Mouse (Mus musculus): Measurements from ENCODE around the gene Camsap1. TPM values are rescaled to one million over a fixed set of nuclear protein-coding genes. Genes with fewer than 3 reads are reported as not detected.

Gene Camsap1
- total RNA-seq (2015; ENCODE audit: low replicate concordance) = 4.0 and 20.9 TPM in 2 replicates
- total RNA-seq (2017; ENCODE audit: low replicate concordance) = 10.7 and 19.5 TPM in 2 replicates

DNA sequence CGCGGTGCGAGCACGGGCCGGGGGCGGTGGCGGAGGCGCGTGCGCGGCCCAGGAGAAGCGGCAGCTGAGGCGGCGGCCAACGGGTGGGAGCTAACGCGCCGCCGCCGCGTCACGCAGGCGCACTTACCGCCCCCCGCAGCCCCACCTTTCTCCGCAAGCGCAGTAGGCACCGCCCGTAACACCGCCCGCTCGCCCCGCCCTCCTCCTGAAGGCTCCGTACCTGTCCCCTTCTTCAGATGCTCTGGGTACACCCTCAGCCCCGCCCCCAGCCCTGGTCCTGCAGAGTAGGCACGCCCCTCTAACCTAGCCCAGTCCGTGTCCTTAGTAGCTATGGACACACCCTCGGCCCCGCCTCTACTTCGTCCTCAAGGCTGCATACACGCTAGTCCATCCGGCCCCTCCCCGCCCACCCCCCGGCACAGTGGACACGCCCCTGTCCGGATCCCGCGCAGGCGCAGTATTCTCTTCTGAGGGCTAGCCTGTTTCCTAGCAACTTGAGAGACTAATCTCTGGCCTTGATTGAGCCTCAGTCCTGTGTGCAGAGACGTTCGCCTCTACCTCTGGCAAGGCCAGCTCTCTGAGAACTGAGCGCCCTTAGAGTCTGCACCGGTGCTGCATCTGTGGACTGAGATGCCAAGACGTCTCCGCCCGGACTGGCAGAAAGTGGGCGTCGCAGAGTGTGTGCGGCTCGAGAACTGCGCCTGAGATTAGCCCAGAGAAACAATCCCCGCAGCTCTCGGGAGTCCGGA is at the start of gene Camsap1:
Gene Camsap1, minus strand, starts transcription at position 124 of the 749 bp plus-strand sequence.
- peak; percentile 89 for ATAC-seq (replicated peaks; ENCODE audit: low FRiP score, poor library complexity, severe bottlenecking)

DNA sequence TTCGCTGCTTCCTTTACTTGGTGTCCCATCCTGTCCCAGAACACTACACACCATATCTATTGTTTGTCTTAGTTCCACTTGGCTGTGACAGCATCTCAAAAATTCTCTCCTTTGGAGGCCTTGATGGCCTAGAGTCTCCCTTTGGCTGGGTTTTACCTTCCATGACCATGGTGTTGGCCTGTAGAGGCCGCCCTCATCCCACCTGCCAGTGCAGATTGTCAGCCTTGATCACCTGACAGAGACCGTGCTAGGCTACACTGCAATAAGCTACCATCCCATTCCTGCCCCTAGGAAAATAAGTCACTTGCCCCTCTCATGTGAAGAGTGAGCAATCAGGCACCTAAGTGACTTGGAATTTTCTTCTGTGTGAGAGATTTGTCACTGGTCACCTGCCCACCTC is 47.2 kb upstream of the Camsap1 start:
- no peak; the same call in 1 of the 2 replicates for ATAC-seq (replicated peaks; ENCODE audit: low FRiP score, poor library complexity, severe bottlenecking)

DNA sequence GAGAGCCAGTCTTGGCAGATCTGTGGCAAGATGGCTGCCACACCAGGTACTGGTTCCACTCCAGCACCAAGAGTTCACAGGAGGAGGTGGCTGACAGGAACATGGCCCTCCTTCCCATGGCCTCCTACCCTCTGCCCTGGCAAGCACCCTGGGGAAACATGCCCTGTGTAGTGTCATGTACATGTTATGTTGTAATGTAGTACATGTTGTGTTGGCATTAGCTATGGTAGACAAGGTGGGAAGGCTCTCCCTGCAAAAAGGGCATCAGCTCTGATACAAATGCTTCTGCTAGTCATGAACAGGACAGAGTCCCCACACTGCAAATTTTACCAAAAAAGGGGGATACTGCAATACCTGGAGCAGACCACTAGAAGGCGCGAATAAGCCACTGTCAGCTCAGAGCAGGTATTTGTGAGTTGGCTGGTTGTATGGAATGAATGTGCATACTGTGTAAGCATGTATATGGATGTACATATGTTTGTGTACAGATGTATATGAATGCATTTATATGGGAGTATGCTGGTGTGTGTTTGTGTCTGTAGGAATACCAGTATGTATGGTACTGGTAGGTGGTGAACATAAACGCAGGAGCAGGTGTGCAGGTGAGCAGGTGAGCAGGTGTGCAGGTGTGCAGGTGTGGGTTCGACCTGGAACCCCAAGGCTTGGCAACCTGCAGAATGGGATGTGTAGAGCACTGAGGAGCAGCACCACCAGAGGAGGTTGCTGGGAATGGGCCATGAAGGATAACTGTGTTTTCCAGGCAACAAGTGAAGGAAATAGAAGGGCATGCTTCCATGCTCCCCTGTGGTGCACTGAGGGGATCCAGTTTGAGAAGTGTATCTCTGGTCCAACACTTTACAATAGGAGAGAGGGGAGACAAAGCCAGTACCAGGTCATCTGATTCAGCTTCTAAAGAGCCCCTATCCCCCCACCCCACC is 41.3 kb upstream of the Camsap1 start:
- ATAC-seq (replicated peaks; ENCODE audit: low FRiP score, poor library complexity, severe bottlenecking) = peak; percentile 45

DNA sequence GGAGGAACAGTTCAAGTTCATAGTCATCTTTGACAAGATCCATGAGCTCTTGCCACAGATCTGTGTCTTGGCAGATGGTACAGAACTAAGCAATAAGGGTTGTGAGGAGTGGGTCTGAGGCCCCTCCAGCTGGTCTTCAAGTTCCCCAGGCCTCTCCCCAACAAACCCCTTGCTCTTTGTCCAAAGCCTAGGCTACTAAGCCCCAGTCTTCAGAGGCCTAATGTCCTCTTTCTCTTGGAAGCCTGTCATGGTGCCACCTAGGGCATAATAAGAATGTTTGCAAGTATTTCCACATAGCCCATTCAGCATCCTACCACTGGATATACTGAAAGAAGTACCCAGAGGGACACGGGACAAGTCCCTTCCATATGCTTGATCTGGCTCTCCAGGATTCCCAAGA is 39.5 kb upstream of the Camsap1 start:
- ATAC-seq (replicated peaks; ENCODE audit: low FRiP score, poor library complexity, severe bottlenecking) = no peak

DNA sequence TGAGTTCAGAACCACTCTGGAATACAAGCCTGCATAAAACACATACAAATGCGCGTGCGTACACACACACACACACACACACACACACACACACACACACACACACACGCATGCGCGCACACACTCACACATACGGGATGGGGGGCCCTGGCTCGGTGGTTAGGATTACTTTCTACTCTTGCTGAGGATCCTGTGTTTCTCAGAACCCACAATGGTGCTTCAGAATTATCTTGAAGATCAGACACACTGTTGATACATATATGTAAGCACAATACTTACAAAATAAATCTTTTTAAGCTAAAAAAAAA is 39.1 kb upstream of the Camsap1 start:
- no peak for ATAC-seq (replicated peaks; ENCODE audit: low FRiP score, poor library complexity, severe bottlenecking)

DNA sequence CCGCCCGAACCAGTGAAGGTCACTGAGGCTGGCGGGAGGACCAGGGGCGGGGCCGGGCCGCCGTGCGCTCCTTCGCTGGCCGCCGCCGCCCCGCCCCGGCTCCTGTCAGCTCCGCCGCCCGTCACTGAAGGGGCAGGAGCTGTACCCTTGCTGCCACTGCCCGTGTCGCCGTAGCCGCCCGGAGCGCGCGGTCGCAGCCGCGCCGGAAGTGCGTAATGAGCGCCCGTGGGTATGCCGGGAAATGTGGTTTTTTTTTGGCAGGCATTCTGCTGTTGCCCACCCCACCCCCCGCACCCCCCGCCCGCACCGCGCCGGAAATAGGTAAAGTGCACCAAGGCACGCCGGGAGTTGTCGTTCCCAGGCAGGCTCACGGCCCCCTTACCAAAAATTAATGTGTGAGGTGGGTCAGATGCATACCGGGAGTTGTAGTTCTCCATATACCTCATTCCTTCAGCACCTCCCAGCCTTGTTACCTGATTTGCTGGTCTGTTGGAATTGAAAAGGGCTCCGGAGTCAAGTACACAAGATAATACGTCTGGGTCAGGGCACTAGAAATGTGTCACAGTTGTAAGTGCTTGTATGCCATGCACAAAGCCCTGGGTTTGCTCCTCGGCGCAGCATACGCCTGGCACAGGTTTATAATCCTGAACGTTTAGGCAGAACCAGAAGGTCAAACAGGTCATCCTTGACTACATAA is 38.6 kb upstream of the Camsap1 start, which contains the start of gene Ubac1:
Gene Ubac1, minus strand, starts transcription at position 187 of the 697 bp plus-strand sequence.
- ATAC-seq (replicated peaks; ENCODE audit: low FRiP score, poor library complexity, severe bottlenecking) = peak; percentile 72

DNA sequence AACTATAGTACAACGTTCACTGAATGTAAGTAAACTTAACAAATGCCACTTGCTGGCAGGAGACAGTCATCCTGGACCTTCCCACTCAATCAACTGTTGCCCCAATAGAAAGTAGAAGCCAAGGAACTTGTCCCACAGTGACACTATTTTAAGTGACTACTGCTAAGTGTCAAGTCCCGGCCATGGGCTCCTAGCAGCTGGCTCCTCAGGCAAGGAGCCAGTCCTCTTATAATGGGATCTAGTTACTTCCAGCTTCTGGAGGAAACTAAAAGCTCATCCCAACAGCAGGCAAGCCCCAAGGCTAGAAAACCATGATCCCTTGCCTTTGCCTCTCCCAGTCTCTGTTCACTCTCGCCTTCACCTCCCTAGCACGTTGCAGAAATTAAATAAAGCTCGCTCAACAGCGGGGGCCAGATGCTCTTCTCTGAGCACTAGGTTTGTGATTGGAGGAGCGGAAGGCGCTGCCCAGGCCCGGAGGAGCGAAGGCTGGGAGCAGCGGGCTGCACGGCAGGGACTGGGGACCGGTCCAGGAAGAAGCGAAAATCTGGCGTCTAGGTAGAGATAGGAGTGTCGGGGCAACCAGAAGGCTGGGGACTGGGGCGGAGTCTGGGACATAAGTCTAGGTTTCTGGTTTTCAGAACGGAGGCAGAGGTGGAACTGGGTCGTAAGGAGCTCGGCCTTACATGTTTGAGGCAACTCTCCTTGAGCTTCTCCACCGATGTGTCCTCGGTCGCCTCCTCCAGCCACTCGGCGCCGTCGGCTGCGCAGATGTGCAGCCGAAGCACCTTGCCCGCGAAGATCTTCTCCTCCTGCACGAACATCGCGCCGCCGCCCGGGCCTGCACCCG is 37.9 kb upstream of the Camsap1 start:
- peak; percentile 39 for ATAC-seq (replicated peaks; ENCODE audit: low FRiP score, poor library complexity, severe bottlenecking)

DNA sequence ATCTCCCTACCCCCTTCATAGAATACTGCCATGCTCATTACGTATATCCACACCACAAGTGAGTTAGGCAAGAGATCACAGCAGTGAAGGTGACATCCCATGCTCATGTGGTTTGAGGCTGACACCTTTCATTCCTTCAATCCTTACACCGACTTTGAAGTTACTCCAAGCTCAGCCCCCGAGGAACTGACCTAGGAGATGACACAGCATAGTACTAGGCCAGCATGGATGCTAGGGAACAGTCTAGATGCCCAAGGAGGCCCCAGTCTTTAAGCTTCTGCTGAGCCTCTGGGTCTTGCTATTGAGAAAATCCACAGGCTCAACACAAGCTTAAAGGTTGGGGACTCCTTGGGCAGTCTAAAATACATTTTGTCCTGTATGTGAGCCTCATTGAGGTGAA is 36.8 kb upstream of the Camsap1 start:
- peak; percentile 47 for ATAC-seq (replicated peaks; ENCODE audit: low FRiP score, poor library complexity, severe bottlenecking)

DNA sequence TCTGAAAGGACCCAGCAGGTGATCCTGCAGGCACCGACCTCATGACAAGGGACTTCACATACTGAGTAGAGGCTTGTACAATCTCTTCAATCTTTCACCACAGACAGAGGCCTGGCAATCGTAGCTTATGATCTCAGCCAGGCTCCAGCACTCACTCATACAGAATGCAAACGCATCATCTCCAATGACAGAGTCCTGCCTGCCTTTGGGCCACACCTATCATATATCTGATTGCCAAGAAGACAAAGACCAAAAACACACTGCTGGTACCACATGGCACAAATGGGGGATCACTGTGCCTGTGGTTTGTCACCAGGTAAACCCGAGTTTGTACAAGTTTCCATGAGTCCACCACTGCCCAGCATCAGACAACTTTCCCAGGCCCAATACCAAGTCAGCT is 34.2 kb upstream of the Camsap1 start:
- ATAC-seq (replicated peaks; ENCODE audit: low FRiP score, poor library complexity, severe bottlenecking) = no peak

DNA sequence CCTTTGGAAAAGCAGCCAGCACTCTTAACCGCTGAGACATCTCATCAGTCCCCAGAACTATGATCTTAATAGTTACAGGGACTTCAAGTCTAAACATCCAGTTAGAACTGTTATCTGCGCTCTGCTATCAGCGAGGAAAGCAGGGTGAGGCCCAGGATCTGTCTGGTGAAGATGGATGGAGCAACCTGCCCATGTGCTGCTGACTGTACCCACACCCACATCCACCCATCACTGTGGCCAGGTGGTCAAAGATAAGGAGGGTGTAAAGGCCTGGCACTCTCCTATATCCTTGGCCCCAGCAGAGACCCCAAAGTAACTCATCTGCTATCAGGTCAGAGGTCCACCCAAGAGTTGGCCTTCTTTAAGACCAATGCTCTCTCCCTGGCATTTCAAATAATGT is 30.6 kb upstream of the Camsap1 start:
- ATAC-seq (replicated peaks; ENCODE audit: low FRiP score, poor library complexity, severe bottlenecking) = peak; percentile 89

DNA sequence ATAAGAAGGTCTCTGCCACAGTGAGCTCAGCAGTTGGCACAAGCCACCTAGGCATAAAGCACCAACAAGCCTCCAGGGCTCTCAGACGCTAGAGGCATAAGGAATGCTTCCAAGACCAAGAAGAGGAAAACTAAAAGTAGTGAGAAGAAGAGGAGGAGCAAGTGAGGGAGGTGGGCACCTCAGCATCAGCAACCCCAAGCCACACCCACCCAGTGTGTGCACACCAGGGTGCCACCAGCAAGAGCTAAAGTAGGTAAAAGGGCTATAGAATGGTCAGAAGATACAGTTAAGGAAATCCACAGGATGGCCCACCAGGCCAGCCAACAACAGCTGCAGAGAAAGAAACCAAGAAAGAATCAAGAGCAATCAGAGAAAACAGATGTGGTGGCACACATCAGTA is 28.3 kb upstream of the Camsap1 start:
- peak; percentile 62 for ATAC-seq (replicated peaks; ENCODE audit: low FRiP score, poor library complexity, severe bottlenecking)

DNA sequence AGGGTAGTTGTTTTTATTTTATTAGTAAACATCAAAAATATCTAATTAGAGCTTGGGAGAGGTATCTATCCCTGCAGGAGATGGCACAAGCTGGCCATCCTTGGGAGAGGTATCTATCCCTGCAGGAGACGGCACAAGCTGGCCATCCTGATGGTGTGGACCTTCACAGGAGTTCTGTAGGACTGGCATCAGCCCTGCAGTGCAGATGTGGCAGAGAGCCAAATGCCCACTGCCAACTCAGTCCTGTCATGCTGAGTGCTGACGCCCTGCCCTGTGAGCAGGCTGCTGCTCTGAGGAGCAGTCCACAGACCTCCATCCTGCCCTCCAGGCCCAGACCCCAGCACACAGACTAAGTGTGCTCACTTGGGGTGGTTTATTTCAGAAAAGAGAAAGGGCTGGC is 18.9 kb upstream of the Camsap1 start:
- no peak for ATAC-seq (replicated peaks; ENCODE audit: low FRiP score, poor library complexity, severe bottlenecking)

DNA sequence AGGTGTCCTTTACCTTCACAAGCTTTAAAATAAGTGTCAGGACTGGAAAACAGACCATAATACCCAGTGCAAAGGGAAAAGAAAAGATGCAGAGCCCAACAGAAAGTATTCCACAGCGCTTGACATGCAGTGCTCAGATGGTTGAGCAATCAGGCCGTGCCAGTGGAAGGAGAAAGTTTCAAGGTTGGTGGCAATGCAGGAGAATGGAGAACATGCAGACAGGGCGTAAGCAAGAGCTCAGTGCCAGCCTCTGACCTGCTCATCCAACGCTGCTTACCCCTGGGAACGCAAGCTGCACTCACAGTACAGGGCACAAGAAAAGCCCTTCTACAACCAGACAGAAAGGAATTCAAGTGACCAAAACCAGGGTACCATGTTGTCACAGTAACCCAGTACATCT is 18.1 kb upstream of the Camsap1 start:
- ATAC-seq (replicated peaks; ENCODE audit: low FRiP score, poor library complexity, severe bottlenecking) = no peak

DNA sequence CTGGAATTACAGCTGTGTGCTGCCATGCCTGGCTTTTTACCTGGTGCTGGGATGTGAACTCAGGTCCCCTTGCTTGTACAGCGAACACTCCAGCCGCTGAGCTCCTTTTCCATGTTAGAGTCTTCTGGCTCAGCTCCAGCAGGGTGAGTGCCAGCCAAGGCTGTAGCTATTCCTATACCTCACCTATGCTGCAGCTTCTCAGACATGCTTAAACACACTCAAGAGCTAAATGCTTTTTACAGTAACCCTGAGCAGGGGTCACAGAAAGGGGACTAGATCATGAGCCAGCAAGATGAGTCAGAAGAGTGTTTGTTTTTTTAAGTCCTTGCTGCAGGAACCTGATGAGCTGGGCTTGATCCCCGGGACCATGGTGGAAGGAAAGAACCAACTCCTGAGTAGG is 14.6 kb upstream of the Camsap1 start:
- no peak for ATAC-seq (replicated peaks; ENCODE audit: low FRiP score, poor library complexity, severe bottlenecking)

DNA sequence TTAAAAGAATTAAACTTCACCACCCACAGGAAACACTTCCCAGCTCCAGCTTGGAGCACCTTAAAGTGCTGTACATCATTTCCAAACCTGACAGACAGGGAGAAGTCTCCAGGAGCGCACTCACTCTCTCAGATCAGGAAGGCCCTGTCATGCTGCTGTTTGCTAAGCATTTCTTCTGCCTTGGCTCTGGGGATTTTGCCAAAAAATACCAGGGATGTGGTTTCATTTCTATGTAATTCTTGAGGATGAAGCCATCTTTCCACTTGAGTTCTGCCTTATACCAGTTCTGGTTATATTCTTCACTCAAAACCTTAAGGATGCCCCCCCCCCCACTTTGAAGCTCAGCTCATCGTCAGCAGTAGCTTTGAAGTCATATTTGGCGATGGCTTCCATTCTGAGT is 11.7 kb upstream of the Camsap1 start:
- ATAC-seq (replicated peaks; ENCODE audit: low FRiP score, poor library complexity, severe bottlenecking) = no peak

DNA sequence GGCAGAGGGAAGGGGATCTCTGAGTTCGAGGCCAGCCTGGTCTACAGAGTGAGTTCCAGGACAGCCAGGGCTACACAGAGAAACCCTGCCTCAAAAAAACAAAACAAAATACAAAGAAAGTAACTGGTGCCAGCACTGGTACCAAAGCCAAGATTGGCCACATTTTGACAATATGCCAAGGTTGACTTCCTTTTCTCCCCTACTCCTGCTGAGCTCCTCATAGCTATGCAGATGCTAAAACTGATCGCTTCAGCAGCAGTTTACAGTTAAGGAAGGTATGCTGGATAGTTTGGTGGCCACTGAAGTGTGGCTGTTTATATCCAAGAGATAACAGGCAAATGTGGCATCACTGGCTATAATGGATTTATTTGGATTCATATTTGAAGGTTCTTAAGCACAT is 9.2 kb upstream of the Camsap1 start:
- ATAC-seq (replicated peaks; ENCODE audit: low FRiP score, poor library complexity, severe bottlenecking) = no peak

DNA sequence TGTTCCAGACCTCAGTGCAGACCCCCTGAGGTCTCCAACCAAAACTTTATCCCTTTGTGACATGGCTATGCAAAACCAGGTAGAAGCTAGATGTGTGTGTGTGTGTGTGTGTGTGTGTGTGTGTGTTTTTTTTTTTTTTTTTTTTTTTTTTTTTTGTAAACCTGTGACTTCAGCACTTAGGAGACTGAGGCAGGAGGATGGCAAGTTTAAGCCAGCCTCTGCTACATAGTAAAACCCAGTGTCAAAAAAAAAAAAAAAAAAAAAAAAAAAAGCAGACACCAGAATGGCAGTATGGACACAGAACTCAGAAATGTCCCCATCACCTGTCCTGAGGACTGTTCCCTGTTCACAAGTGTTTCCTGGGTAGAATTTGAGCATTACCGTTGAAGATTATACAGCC is 6.6 kb upstream of the Camsap1 start:
- no peak for ATAC-seq (replicated peaks; ENCODE audit: low FRiP score, poor library complexity, severe bottlenecking)

DNA sequence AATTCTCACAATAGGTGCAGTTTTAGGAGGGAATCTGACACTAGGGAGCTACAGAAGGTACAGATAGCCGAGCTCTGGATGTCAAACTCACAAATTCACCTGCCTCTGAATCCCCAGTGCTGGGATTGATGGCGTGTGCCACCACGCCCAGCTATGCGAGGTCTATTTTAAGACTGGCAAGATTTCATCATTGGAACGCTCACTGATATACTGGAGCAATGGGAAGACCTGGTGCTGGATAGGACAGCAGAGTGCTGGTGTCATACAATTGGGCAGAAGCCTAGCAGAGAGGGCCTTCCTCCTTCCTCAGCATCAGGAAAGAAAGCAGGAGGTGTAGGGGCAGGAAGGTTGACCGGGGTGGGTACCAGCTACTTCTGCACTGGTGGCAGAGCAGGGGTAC is 4.7 kb upstream of the Camsap1 start:
- no peak for ATAC-seq (replicated peaks; ENCODE audit: low FRiP score, poor library complexity, severe bottlenecking)

DNA sequence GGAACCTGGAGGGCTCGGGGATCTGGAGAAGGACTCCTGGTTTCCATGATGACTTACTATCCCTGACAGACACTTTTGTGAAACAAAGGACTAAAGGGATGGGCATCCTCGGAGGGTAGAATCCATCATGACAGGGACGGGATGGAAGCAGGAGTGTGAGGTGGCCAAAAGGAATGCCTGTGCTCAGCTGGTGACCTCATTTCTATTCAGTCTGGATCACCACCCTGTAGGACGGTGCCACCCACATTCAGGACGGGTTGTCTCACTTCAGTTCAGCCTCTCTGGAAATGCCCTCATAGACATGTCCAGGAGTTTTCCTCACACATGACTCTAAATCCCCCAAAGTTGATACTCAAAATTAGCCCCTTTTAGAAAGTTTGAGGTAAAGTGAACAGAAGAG is 3.5 kb upstream of the Camsap1 start:
- no peak for ATAC-seq (replicated peaks; ENCODE audit: low FRiP score, poor library complexity, severe bottlenecking)
